Mouse (Mus musculus) hindbrain, embryonic 10.5 days (tissue): ENCODE results near the gene Cryl1. TPM values are rescaled to one million over a fixed set of nuclear protein-coding genes. Genes with fewer than 3 reads are reported as not detected.

Experiments
- DNase-seq: peaks from one replicate; pipeline ENCODE4 v3.0.0-alpha.2; 2017; ENCODE audit warnings: low spot score
- H3K27ac ChIP-seq: fragments of 300-500 bp; sonication (generic); 2 replicates; pipeline ENCODE4 v1.5.1; 2016; ENCODE audit warnings: mild to moderate bottlenecking, moderate library complexity
- H3K27me3 ChIP-seq: fragments of 300-500 bp; sonication (generic); 2 replicates; pipeline ENCODE4 v1.6.1; 2016; ENCODE audit warnings: mild to moderate bottlenecking; ENCODE audit not compliant: poor library complexity, insufficient read depth, severe bottlenecking
- H3K36me3 ChIP-seq: fragments of 300-500 bp; sonication (generic); 2 replicates; pipeline ENCODE4 v1.6.1; 2016; ENCODE audit warnings: mild to moderate bottlenecking, moderate library complexity
- H3K4me1 ChIP-seq: fragments of 300-500 bp; sonication (generic); replicated peaks from 2 replicates; pipeline ENCODE4 v1.6.1; 2016; ENCODE audit warnings: mild to moderate bottlenecking
- H3K4me3 ChIP-seq: fragments of 300-500 bp; sonication (generic); 2 replicates; pipeline ENCODE4 v1.5.1; 2016; ENCODE audit warnings: mild to moderate bottlenecking, moderate library complexity
- H3K9me3 ChIP-seq: fragments of 300-500 bp; sonication (generic); 2 replicates; pipeline ENCODE4 v1.6.1; 2016; ENCODE audit warnings: mild to moderate bottlenecking, moderate library complexity
- WGBS: fragments of 180-500 bp; shearing (Covaris S2); methylation state at CpG from one replicate; pipeline ENCODE4 v1.1.7; 2016; 5-methylcytosine and 5-hydroxymethylcytosine counted together
- polyA plus RNA-seq: library from polyadenylated mRNA; unstranded; fragments of >200 nt; fragmentation: Nextera tagmentation; extraction: Ambion mirVana; gene quantifications from 2 replicates; pipeline ENCODE4 v1.2.1, GENCODE M21; 2016

The Cryl1 gene
- polyA plus RNA-seq, 1 experiment from 2014 or later = 9.6 TPM

- Histone ChIP-seq H3K9me3 (no peaks in the 10 kb centered on the region), H3K27me3 (0 out of 2 replicates have a peak, but pooled peaks cover 3% of the 10 kb centered on the region), H3K4me1 (peaks cover 24% of the 10 kb centered on the region), H3K4me3 (no peak overlapping the region), H3K27ac (peak overlapping the region; percentile 76), H3K36me3 (no peaks in the 10 kb centered on the region)
- WGBS = 40% methylated on average over 9 of the region's 9 CpGs
- DNase-seq = no peak
Observed at GRCm38 (mm10) chr14:57289105-57289504, 109.2 kb downstream of the Cryl1 start.

DNA sequence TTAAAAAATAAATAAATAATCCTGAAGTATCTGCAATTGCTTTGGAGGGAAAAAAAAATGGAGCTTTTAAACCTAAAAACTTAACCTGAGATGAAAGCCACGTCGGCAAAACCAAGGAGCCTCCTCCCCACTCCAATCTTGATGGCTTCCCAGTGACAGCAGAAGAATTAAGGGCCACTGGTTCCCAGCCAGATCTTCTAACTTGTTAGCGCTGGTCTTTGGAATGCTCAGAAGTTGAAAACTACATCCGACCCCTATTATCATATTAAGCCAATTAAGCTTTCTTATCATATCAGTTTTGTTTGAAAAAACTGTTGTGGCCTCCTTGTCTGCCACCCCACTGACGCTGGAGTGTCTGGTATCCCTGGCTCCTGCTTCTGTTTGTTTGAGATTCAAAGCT, 114.5 kb downstream of the Cryl1 start:
- no peak for DNase-seq
- no peaks in the 10 kb centered on the region for H3K36me3 ChIP-seq
- H3K4me3 ChIP-seq = no peak overlapping the region
- 65% methylated on average over 5 of the region's 5 CpGs for WGBS
- peaks cover 19% of the 10 kb centered on the region for H3K4me1 ChIP-seq
- no peak overlapping the region for H3K27ac ChIP-seq
- H3K9me3 ChIP-seq = no peaks in the 10 kb centered on the region
- 0 out of 2 replicates have a peak, but pooled peaks cover 3% of the 10 kb centered on the region for H3K27me3 ChIP-seq

GRCm38 (mm10) chr14:57282591-57282990, 115.7 kb downstream of the Cryl1 start:
- WGBS = 39% methylated on average over 2 of the region's 2 CpGs
- Histone ChIP-seq H3K36me3 (no peaks in the 10 kb centered on the region), H3K27me3 (0 out of 2 replicates have a peak, but pooled peaks cover 3% of the 10 kb centered on the region), H3K4me1 (peaks cover 12% of the 10 kb centered on the region), H3K9me3 (no peaks in the 10 kb centered on the region), H3K27ac (no peak overlapping the region), H3K4me3 (no peak overlapping the region)
- DNase-seq = no peak

GRCm38 (mm10) chr14:57280835-57281234, 117.5 kb downstream of the Cryl1 start:
- Histone ChIP-seq H3K27me3 (no peaks in the 10 kb centered on the region), H3K9me3 (no peaks in the 10 kb centered on the region), H3K4me1 (peaks cover 10% of the 10 kb centered on the region), H3K4me3 (no peak overlapping the region), H3K27ac (no peak overlapping the region), H3K36me3 (no peaks in the 10 kb centered on the region)
- WGBS = 90% methylated on average over 3 of the region's 3 CpGs
- DNase-seq = no peak

- no peak for DNase-seq
- Histone ChIP-seq H3K4me3 (no peak overlapping the region), H3K27ac (0 out of 2 replicates have a peak overlapping the region, but pooled peaks have one; percentile 12), H3K27me3 (no peaks in the 10 kb centered on the region), H3K4me1 (peaks cover 6% of the 10 kb centered on the region; the same call in 1 of the 2 replicates), H3K36me3 (no peaks in the 10 kb centered on the region), H3K9me3 (no peaks in the 10 kb centered on the region)
- WGBS = 84% methylated on average over 7 of the region's 7 CpGs
Observed at GRCm38 (mm10) chr14:57276481-57277012, 121.8 kb downstream of the Cryl1 start.

GRCm38 (mm10) chr14:57272341-57272740, 126.0 kb downstream of the Cryl1 start:
- Histone ChIP-seq H3K36me3 (no peaks in the 10 kb centered on the region), H3K9me3 (no peaks in the 10 kb centered on the region), H3K4me3 (no peak overlapping the region), H3K4me1 (peaks cover 9% of the 10 kb centered on the region; the same call in 1 of the 2 replicates), H3K27me3 (no peaks in the 10 kb centered on the region), H3K27ac (no peak overlapping the region)
- DNase-seq = no peak
- 90% methylated on average over 1 of the region's 1 CpGs for WGBS

DNA sequence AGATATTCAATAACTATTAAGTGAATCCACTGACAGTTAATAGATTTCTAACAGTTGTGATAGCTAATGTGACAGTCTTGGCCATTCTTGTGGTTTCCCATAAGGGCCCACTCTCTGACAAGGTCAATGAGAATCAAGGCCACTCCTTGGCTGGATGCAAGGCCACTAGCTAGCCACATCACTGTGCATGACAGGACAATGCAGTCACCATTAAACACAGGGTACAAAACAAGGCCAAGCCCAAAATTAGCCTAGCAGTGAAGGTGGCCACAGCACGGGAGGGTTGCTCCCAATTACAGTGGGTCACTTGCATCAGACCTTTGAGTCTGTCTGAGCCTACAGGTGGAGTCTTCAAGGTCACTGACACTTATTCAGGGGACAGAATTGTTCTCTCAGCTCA, 126.5 kb downstream of the Cryl1 start:
- DNase-seq = no peak
- WGBS = 72% methylated on average over 1 of the region's 1 CpGs
- Histone ChIP-seq H3K9me3 (no peaks in the 10 kb centered on the region), H3K27ac (no peak overlapping the region), H3K36me3 (no peaks in the 10 kb centered on the region), H3K27me3 (no peaks in the 10 kb centered on the region), H3K4me3 (no peak overlapping the region), H3K4me1 (peaks cover 9% of the 10 kb centered on the region; the same call in 1 of the 2 replicates)

DNA sequence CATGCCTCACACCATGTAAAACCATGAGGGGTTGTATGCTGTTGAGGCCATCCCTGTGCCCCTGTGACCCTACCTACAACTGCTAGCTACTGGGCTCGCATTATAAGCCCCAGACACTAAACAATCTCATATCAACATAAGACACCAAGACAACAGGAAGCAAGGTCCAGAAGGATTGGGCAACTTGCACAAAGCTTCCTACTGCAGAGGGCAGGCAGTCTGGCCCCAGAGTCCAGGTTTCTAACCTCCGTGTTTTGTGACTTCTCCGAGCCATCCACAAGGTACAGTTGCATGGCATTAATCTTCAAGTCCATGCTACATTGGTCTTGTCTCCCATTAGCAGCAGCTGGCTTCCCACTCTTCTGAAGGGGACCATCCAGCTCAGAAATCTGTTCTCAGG, 129.4 kb downstream of the Cryl1 start:
- no peak for DNase-seq
- no peaks in the 10 kb centered on the region for H3K9me3 ChIP-seq
- no peak overlapping the region for H3K27ac ChIP-seq
- H3K4me1 ChIP-seq = peaks cover 9% of the 10 kb centered on the region; the same call in 1 of the 2 replicates
- 86% methylated on average over 3 of the region's 3 CpGs for WGBS
- H3K4me3 ChIP-seq = no peak overlapping the region
- H3K27me3 ChIP-seq = no peaks in the 10 kb centered on the region
- H3K36me3 ChIP-seq = no peaks in the 10 kb centered on the region

- 87% methylated on average over 3 of the region's 3 CpGs for WGBS
- no peak overlapping the region for H3K4me3 ChIP-seq
- peaks cover 9% of the 10 kb centered on the region; the same call in 1 of the 2 replicates for H3K4me1 ChIP-seq
- no peaks in the 10 kb centered on the region for H3K36me3 ChIP-seq
- H3K9me3 ChIP-seq = no peaks in the 10 kb centered on the region
- no peak overlapping the region for H3K27ac ChIP-seq
- DNase-seq = no peak
- no peaks in the 10 kb centered on the region for H3K27me3 ChIP-seq
Observed at GRCm38 (mm10) chr14:57268344-57268743, 130.0 kb downstream of the Cryl1 start.

DNA sequence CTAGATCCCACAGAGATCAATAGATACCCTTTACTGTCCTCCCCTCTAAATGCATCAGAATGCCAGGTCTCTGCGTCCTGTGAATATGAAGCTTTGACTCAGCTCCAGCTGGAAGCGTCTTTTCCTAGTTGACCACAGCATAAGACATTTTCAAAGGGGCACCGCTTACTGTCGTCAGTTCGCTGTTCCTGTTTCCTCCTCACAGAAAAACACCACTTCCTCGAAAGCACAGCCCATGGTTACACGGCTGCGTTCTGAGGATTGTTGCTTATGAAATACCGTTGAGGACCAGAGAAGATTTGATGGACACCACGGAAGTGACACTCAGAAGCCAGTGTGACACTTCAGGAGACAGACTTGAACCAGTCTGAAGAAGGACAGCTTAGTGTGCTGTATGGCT, 134.4 kb downstream of the Cryl1 start:
- no peak overlapping the region for H3K27ac ChIP-seq
- H3K4me3 ChIP-seq = no peak overlapping the region
- WGBS = 85% methylated on average over 10 of the region's 10 CpGs
- no peaks in the 10 kb centered on the region for H3K27me3 ChIP-seq
- no peaks in the 10 kb centered on the region for H3K36me3 ChIP-seq
- H3K4me1 ChIP-seq = no peaks in the 10 kb centered on the region
- H3K9me3 ChIP-seq = no peaks in the 10 kb centered on the region
- DNase-seq = no peak

GRCm38 (mm10) chr14:57259341-57259740, 139.0 kb downstream of the Cryl1 start:
- no peak for DNase-seq
- H3K9me3 ChIP-seq = no peaks in the 10 kb centered on the region
- H3K36me3 ChIP-seq = no peaks in the 10 kb centered on the region
- 88% methylated on average over 8 of the region's 8 CpGs for WGBS
- H3K27ac ChIP-seq = no peak overlapping the region
- H3K27me3 ChIP-seq = no peaks in the 10 kb centered on the region
- H3K4me1 ChIP-seq = no peaks in the 10 kb centered on the region
- H3K4me3 ChIP-seq = no peak overlapping the region

- H3K4me1 ChIP-seq = peaks cover 5% of the 10 kb centered on the region
- WGBS = 64% methylated on average over 3 of the region's 3 CpGs
- no peak for DNase-seq
- no peaks in the 10 kb centered on the region for H3K9me3 ChIP-seq
- no peaks in the 10 kb centered on the region for H3K36me3 ChIP-seq
- no peaks in the 10 kb centered on the region for H3K27me3 ChIP-seq
- H3K27ac ChIP-seq = peak overlapping the region; percentile 26; the same call in 1 of the 2 replicates
- no peak overlapping the region for H3K4me3 ChIP-seq
Observed at GRCm38 (mm10) chr14:57248661-57249060, 149.7 kb downstream of the Cryl1 start.

DNA sequence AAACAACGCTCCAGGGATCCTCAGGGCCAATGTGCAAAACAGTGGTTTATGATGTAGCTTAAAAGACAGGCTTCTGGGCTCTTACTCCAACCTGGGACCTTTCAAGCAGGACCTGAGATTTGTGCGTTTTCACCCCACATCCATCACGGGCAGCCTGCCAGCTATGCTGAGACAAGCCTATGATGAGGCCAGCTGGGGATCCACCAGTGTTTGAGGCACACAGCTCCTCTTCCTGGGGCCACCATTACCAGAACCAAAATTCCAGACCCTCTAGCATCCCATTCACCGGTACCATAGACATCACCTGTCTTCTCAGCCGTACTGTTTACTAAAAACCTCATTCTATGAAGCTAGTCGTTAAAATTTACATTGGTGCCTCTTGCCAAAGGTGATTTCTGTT, 151.8 kb downstream of the Cryl1 start:
- Histone ChIP-seq H3K4me3 (no peak overlapping the region), H3K36me3 (no peaks in the 10 kb centered on the region), H3K4me1 (peaks cover 5% of the 10 kb centered on the region), H3K9me3 (no peaks in the 10 kb centered on the region), H3K27ac (no peak overlapping the region), H3K27me3 (no peaks in the 10 kb centered on the region)
- WGBS = 84% methylated on average over 6 of the region's 6 CpGs
- DNase-seq = no peak

- H3K27me3 ChIP-seq = no peaks in the 10 kb centered on the region
- no peaks in the 10 kb centered on the region for H3K9me3 ChIP-seq
- WGBS = 88% methylated on average over 5 of the region's 5 CpGs
- H3K4me1 ChIP-seq = no peaks in the 10 kb centered on the region
- no peak for DNase-seq
- no peaks in the 10 kb centered on the region for H3K36me3 ChIP-seq
- H3K4me3 ChIP-seq = no peak overlapping the region
- no peak overlapping the region for H3K27ac ChIP-seq
Observed at GRCm38 (mm10) chr14:57242978-57243377, 155.4 kb downstream of the Cryl1 start.
